Mouse (Mus musculus) cerebellum, adult 18-20 months (tissue): ENCODE results near the gene Bcl2l14.
A peak's percentile ranks its signal among the peaks of the same experiment; 100 is the strongest.

Source experiments
- DNase-seq, 2 experiments: peaks; one replicate each; pipeline ENCODE4 v3.0.0; 2021

Gene Bcl2l14

GRCm38 (mm10) chr6:134396018-134396417 lies at the start of gene Bcl2l14:
Gene Bcl2l14, plus strand, starts transcription at chr6:134396318.
- DNase-seq: no peak

GRCm38 (mm10) chr6:134348526-134349067 lies 47.5 kb upstream of the Bcl2l14 start:
- DNase-seq: no peak

GRCm38 (mm10) chr6:134352881-134353280 lies 43.2 kb upstream of the Bcl2l14 start:
- DNase-seq: no peak

- no peak for DNase-seq
These were observed 42.4 kb upstream of the Bcl2l14 start for GRCm38 (mm10) chr6:134353751-134354150.

- no peak for DNase-seq
These were observed 38.5 kb upstream of the Bcl2l14 start for GRCm38 (mm10) chr6:134357570-134357969.

- DNase-seq: no peak
These were observed 36.0 kb upstream of the Bcl2l14 start for GRCm38 (mm10) chr6:134360079-134360478.

- DNase-seq: no peak
These were observed 31.5 kb upstream of the Bcl2l14 start for GRCm38 (mm10) chr6:134364644-134365043.

- no peak for DNase-seq
These were observed 30.2 kb upstream of the Bcl2l14 start for GRCm38 (mm10) chr6:134365952-134366351.

- DNase-seq: no peak
These were observed 29.5 kb upstream of the Bcl2l14 start for GRCm38 (mm10) chr6:134366366-134367351.

- no peak for DNase-seq
These were observed 28.5 kb upstream of the Bcl2l14 start for GRCm38 (mm10) chr6:134367366-134368281.

GRCm38 (mm10) chr6:134372946-134373345 lies 23.2 kb upstream of the Bcl2l14 start:
- DNase-seq: no peak

GRCm38 (mm10) chr6:134377201-134377600 lies 18.9 kb upstream of the Bcl2l14 start:
- DNase-seq: no peak

GRCm38 (mm10) chr6:134377856-134378255 lies 18.3 kb upstream of the Bcl2l14 start:
- DNase-seq: no peak

- no peak for DNase-seq
These were observed 14.7 kb upstream of the Bcl2l14 start for GRCm38 (mm10) chr6:134381462-134381861.

GRCm38 (mm10) chr6:134385931-134386330 lies 10.2 kb upstream of the Bcl2l14 start:
- DNase-seq: no peak

GRCm38 (mm10) chr6:134387396-134387795 lies 8.7 kb upstream of the Bcl2l14 start:
- no peak for DNase-seq

- DNase-seq: peak in 1 of 2 experiments; percentile 6
These were observed 7.6 kb upstream of the Bcl2l14 start for GRCm38 (mm10) chr6:134388424-134389110.

GRCm38 (mm10) chr6:134389248-134389891 lies 6.7 kb upstream of the Bcl2l14 start:
- DNase-seq: peak; percentile 66 to 81

GRCm38 (mm10) chr6:134389917-134390316 lies 6.2 kb upstream of the Bcl2l14 start:
- DNase-seq: no peak

- no peak for DNase-seq
These were observed 5.3 kb upstream of the Bcl2l14 start for GRCm38 (mm10) chr6:134390837-134391236.

- DNase-seq: peak in 1 of 2 experiments; percentile 13
These were observed 7.0 kb downstream of the Bcl2l14 start for GRCm38 (mm10) chr6:134402914-134403683.
